Mouse (Mus musculus) CH12.LX (cell line): ENCODE data around the gene Fntb. TPM values are rescaled to one million over a fixed set of nuclear protein-coding genes. Genes with fewer than 3 reads are reported as not detected.

Experiments used
- DNase-seq: peaks from one replicate; pipeline ENCODE4 v3.0.0-alpha.2; 2013; ENCODE audit errors: extremely low read depth
- H3K27ac ChIP-seq: 2 replicates; pipeline ENCODE4 v1.5.1; 2012; ENCODE audit warnings: low read depth, mild to moderate bottlenecking, control low read depth, moderate library complexity; ENCODE audit not compliant: insufficient read depth
- H3K27me3 ChIP-seq: replicated peaks from 2 replicates; pipeline ENCODE3; 2012; ENCODE audit warnings: inconsistent platforms
- H3K36me3 ChIP-seq, 2 experiments: replicated peaks in 1 of 2; 2 replicates each; pipeline versions ENCODE3 to v1.6.1; 2012; ENCODE audit warnings: inconsistent platforms in 1 of 2, low read length in 1 of 2, mild to moderate bottlenecking in 1 of 2, mixed read lengths in 1 of 2, moderate library complexity in 1 of 2; ENCODE audit not compliant: control insufficient read depth in 1 of 2, insufficient read depth in 1 of 2
- H3K4me1 ChIP-seq, 2 experiments: 2 replicates each; pipeline ENCODE4 v1.6.1; 2012; ENCODE audit warnings: inconsistent platforms in 1 of 2, moderate library complexity in 1 of 2; ENCODE audit not compliant: insufficient read depth in 2 of 2, control insufficient read depth in 1 of 2
- H3K4me2 ChIP-seq: 2 replicates; pipeline ENCODE4 v1.6.1; 2012; ENCODE audit warnings: low read depth, mild to moderate bottlenecking, control low read depth; ENCODE audit not compliant: poor library complexity, insufficient read depth, severe bottlenecking
- H3K4me3 ChIP-seq, 3 experiments: fragments of 150-350 bp in 1 of 3; sonication (generic) in 1 of 3; replicated peaks in 1 of 3; 2 replicates each; pipeline versions ENCODE3 to v1.5.1; 2011 to 2012; ENCODE audit warnings: low read depth in 2 of 3, low read length in 2 of 3, mild to moderate bottlenecking in 2 of 3, moderate library complexity in 2 of 3, control low read depth in 1 of 3, improper control_type of control experiment in 1 of 3, inconsistent platforms in 1 of 3, mixed read lengths in 1 of 3; ENCODE audit not compliant: poor library complexity in 1 of 3
- H3K79me2 ChIP-seq: replicated peaks from 2 replicates; pipeline ENCODE4 v1.6.1; 2012; ENCODE audit warnings: mild to moderate bottlenecking, moderate library complexity; ENCODE audit not compliant: control insufficient read depth, poor library complexity, insufficient read depth, severe bottlenecking; ENCODE audit errors: extremely low read depth
- H3K9ac ChIP-seq: 2 replicates; pipeline ENCODE4 v1.6.1; 2012; ENCODE audit warnings: low read depth, mild to moderate bottlenecking, control low read depth, moderate library complexity; ENCODE audit not compliant: insufficient read depth
- H3K9me3 ChIP-seq: replicated peaks from 2 replicates; pipeline ENCODE3; 2012; ENCODE audit warnings: low read length, inconsistent platforms, mixed read lengths
- BHLHE40 ChIP-seq: IDR thresholded peaks from 2 replicates; pipeline ENCODE4 v1.6.1; 2011; ENCODE audit warnings: mild to moderate bottlenecking, low read depth, low read length, improper control_type of control experiment
- EP300 ChIP-seq: IDR thresholded peaks from 2 replicates; pipeline ENCODE4 v1.6.1; 2011; ENCODE audit warnings: low read length, improper control_type of control experiment
- GABPA ChIP-seq: IDR thresholded peaks from 2 replicates; pipeline ENCODE4 v1.6.1; 2012; ENCODE audit warnings: low read depth, low read length, improper control_type of control experiment, inconsistent platforms; ENCODE audit not compliant: insufficient replicate concordance
- IRF4 ChIP-seq: IDR thresholded peaks from 2 replicates; pipeline ENCODE4 v1.6.1; 2014; ENCODE audit warnings: low read depth, mild to moderate bottlenecking, inconsistent platforms, low read length, improper control_type of control experiment
- MEF2A ChIP-seq: IDR thresholded peaks from 2 replicates; pipeline ENCODE4 v1.6.1; 2014; ENCODE audit warnings: low read depth, mild to moderate bottlenecking, inconsistent platforms, low read length, improper control_type of control experiment, borderline replicate concordance
- MXI1 ChIP-seq: IDR thresholded peaks from 2 replicates; pipeline ENCODE4 v1.6.1; 2011; ENCODE audit warnings: mild to moderate bottlenecking, low read depth, low read length, improper control_type of control experiment
- NELFE ChIP-seq: IDR thresholded peaks from 2 replicates; pipeline ENCODE4 v1.6.1; 2011; ENCODE audit warnings: low read depth, low read length, improper control_type of control experiment
- PAX5 ChIP-seq: IDR thresholded peaks from 2 replicates; pipeline ENCODE4 v1.6.1; 2012; ENCODE audit warnings: low read length, inconsistent platforms, mixed read lengths
- POLR2A ChIP-seq: IDR thresholded peaks from 2 replicates; pipeline ENCODE4 v1.6.1; 2011; ENCODE audit warnings: low read depth, mild to moderate bottlenecking, improper control_type of control experiment, low read length
- POLR2AphosphoS2 ChIP-seq: IDR thresholded peaks from 2 replicates; pipeline ENCODE4 v1.6.1; 2011; ENCODE audit warnings: low read depth, low read length, improper control_type of control experiment
- RCOR1 ChIP-seq: conservative IDR thresholded peaks from 2 replicates; pipeline ENCODE4 v1.6.1; 2012; ENCODE audit warnings: low read depth, mild to moderate bottlenecking, inconsistent platforms, low read length, improper control_type of control experiment
- SIN3A ChIP-seq: IDR thresholded peaks from 2 replicates; pipeline ENCODE4 v1.6.1; 2012; ENCODE audit warnings: low read length, improper control_type of control experiment, inconsistent platforms
- SMC3 ChIP-seq: IDR thresholded peaks from 2 replicates; pipeline ENCODE4 v1.6.1; 2011; ENCODE audit warnings: low read depth, low read length, improper control_type of control experiment
- TBP ChIP-seq: conservative IDR thresholded peaks from 2 replicates; pipeline ENCODE4 v1.6.1; 2011; ENCODE audit warnings: low read depth, low read length, improper control_type of control experiment
- USF1 ChIP-seq: IDR thresholded peaks from 2 replicates; pipeline ENCODE4 v1.6.1; 2014; ENCODE audit warnings: low read depth, mild to moderate bottlenecking, inconsistent platforms, low read length, improper control_type of control experiment
- ZC3H11A ChIP-seq: IDR thresholded peaks from 2 replicates; pipeline ENCODE4 v1.6.1; 2012; ENCODE audit warnings: low read depth, mild to moderate bottlenecking, inconsistent platforms, low read length, improper control_type of control experiment
- ZKSCAN1 ChIP-seq: IDR thresholded peaks from 2 replicates; pipeline ENCODE4 v1.6.1; 2012; ENCODE audit warnings: low read depth, inconsistent platforms, low read length, improper control_type of control experiment, borderline replicate concordance
- ZMIZ1 ChIP-seq: IDR thresholded peaks from 2 replicates; pipeline ENCODE4 v1.6.1; 2012; ENCODE audit warnings: low read depth, mild to moderate bottlenecking, inconsistent platforms, low read length, improper control_type of control experiment
- dilution Hi-C: fragments of 300-500 bp; cut with MboI; formaldehyde crosslinking; loops from 2 replicates; pipeline ENCODE4 v1.14.3; 2020; ENCODE audit warnings: low sequenced_read_pairs; ENCODE audit not compliant: extremely low pct_unique_long_range_greater_than_20kb, extremely low pct_ligation_motif_present
- in situ Hi-C: fragments of 300-500 bp; cut with MboI; formaldehyde crosslinking; loops from 3 replicates; pipeline ENCODE4 v1.14.3; 2019; ENCODE audit warnings: low sequenced_read_pairs, low pct_ligation_motif_present, low pct_unique_long_range_greater_than_20kb, mixed read lengths
- polyA plus RNA-seq: library from polyadenylated mRNA; unstranded; fragments of >175 nt; gene quantifications from 2 replicates; pipeline ENCODE4 v1.2.1, GENCODE M21; 2012; ENCODE audit warnings: low read depth; ENCODE audit not compliant: insufficient read length
- total RNA-seq, 2 experiments: library from RNA; depleted of rRNA; stranded (reverse); fragments of 300-350 nt in 1 of 2; fragments of >200 nt in 1 of 2; gene quantifications; 2 replicates each; pipeline ENCODE4 v1.2.3; 2012 to 2014

Gene Fntb
- total and polyA plus RNA-seq, 3 experiments: 5.6 to 19.5 (median 9.2) TPM

DNA sequence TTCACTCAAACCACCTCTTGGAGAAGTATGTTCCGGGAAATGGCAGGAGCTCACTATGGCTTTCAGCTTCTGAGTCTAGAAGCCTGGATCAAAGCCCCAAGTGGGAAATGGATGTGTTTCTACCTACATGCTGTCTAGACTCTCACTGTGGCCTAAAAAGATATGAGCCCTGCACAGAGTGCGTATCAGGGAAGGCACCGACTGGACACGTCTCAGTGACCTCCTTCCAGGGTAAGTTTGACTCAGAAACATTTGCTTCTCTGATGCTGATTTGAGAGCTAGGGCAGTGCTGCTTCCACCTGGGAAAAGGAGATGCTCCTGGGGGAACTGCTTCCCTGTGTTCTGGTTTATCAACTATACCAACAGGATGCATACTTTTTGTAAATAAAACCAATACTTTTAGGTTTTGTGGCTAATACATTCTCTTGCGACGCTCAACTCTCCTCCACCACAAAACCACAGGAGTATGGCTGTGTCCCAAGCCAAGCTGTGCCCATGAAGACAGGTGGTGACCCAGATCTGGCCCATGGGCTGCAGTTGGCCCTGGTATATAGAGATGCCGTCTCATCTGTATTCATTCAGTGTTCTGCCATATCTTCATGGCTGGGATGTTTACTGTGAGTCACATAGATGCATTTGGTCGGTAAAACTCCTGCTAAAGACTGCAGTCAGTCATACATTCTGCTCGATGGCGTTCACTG lies 159.7 kb downstream of the Fntb start:
- H3K9ac ChIP-seq: no peak overlapping the region
- no peak overlapping the region for H3K4me2 ChIP-seq
- TF ChIP-seq ZMIZ1 (no peak), SIN3A (no peak), NELFE (no peak), MXI1 (no peak), GABPA (no peak)
- H3K27ac ChIP-seq: no peak overlapping the region
- peaks cover 5 to 65% of the 10 kb centered on the region in 2 experiments for H3K36me3 ChIP-seq
- no peak overlapping the region for H3K4me3 ChIP-seq
- in situ Hi-C loops (no loop called here), dilution Hi-C loops (no loop called here)
- DNase-seq: no peak
- no peaks in the 10 kb centered on the region for H3K9me3 ChIP-seq
- no peaks in the 10 kb centered on the region for H3K4me1 ChIP-seq
- H3K27me3 ChIP-seq: no peaks in the 10 kb centered on the region
- H3K79me2 ChIP-seq: no peaks in the 10 kb centered on the region

DNA sequence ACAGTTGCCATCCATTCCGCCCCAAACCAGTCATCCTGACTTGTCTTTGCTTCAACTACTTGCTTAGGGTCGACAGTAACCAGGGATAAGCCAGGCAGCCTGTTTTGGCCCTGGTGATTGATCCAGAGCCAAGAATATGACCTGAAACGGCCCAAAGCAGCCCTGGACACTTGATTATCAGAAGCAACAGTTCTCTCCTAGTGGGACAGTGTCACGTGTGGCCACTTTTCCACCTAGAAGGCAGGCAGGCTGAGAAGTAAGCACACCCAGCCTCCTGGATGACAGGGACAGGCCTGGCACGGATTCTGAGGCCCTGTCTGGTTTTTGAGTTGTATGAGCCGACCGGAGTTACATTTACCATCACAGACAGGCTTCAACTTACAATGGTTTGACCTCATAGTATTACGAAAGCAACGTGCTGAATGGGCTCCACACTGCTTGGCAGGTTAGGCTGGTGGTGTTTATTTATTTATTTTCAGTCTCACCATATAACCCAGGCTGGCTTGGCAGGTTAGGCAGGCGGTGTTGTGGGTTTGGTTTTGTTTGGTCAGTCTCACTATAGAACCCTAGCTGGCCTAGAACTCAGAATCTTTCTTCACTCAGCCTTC lies 161.1 kb downstream of the Fntb start:
- in situ Hi-C loops: no loop called here
- no peaks in the 10 kb centered on the region for H3K4me1 ChIP-seq
- H3K4me2 ChIP-seq: no peak overlapping the region
- dilution Hi-C loops: no loop called here
- no peaks in the 10 kb centered on the region for H3K79me2 ChIP-seq
- TF ChIP-seq POLR2AphosphoS2 (no peak), EP300 (no peak), TBP (no peak), MEF2A (no peak)
- TF ChIP-seq, all 38 proteins: peak for 0
- DNase-seq: no peak
- Histone ChIP-seq H3K9ac (no peak overlapping the region), H3K4me3 (no peak overlapping the region), H3K9me3 (no peaks in the 10 kb centered on the region), H3K27ac (no peak overlapping the region), H3K36me3 (peaks cover 0 to 61% of the 10 kb centered on the region in 2 experiments), H3K27me3 (no peaks in the 10 kb centered on the region)

DNA sequence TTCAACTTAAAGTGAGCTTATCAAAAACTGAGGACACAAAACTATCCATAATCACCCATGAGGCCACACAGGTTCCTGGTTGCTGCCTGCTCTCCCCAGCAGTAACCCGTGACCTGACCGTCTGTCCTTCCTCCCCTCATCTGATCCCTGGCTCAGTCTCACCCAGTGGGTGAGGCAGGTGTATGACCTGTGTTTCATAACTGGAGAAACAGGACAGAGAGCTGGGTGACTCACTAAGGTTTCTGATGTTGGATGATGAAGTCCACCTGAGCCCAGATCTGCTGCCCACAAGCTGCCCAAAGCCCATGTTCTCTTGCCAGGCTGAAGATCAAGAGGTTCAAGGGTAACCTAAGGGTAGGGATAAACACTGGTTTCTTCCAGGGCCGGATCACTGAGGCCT lies 161.6 kb downstream of the Fntb start:
- H3K4me2 ChIP-seq: no peak overlapping the region
- in situ Hi-C loops: no loop called here
- H3K4me3 ChIP-seq: no peak overlapping the region
- H3K9ac ChIP-seq: no peak overlapping the region
- H3K4me1 ChIP-seq: peaks cover 0 to 3% of the 10 kb centered on the region in 2 experiments; a peak in 1 of 4 replicates
- DNase-seq: no peak
- no peaks in the 10 kb centered on the region for H3K9me3 ChIP-seq
- dilution Hi-C loops: no loop called here
- peaks cover 3 to 61% of the 10 kb centered on the region in 2 experiments for H3K36me3 ChIP-seq
- TF ChIP-seq ZC3H11A (no peak), NELFE (no peak), RCOR1 (no peak), MEF2A (no peak), SMC3 (no peak), ZKSCAN1 (no peak), POLR2A (no peak), BHLHE40 (no peak), USF1 (no peak), PAX5 (no peak), IRF4 (no peak)
- H3K27me3 ChIP-seq: no peaks in the 10 kb centered on the region
- no peak overlapping the region for H3K27ac ChIP-seq
- H3K79me2 ChIP-seq: no peaks in the 10 kb centered on the region
